Mouse (Mus musculus) right cerebral cortex, postnatal 36 days (tissue): ENCODE data around the gene Ppara.

ENCODE experiments used
- DNase-seq, 2 experiments: peaks; one replicate each; pipeline ENCODE4 v3.0.0; 2022; ENCODE audit warnings: low spot score in 2 of 2, mixed read lengths in 1 of 2

The Ppara gene

DNA sequence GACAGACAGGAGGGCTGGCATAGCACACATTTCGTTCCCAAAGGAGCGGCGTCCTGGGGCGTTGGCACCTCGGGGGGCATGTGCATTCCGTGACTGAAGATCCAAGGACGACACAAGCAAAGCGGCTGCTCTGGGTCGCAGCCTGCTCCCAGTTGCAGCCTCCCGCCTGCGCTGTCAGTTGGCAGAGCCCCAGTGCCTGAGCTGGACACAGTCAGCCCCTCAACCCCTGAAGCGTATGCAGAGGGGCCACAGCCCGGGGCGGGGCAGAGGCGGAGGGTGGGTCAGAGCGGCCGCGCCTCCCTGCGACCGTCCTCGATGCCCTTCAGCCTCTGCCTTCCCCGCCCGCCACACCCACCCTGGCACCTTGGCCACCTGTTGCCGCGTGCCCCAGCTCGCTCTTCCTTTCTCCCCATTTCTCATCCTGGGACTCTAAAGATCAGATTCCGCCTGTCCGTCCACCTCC, at the start of gene Ppara:
Ppara (plus strand) TSS at position 413 of the 463 bp plus-strand sequence.
- no peak for DNase-seq

GRCm38 (mm10) chr15:85686641-85687395, 48.0 kb upstream of the Ppara start:
- DNase-seq: peak; percentile 66 to 73

GRCm38 (mm10) chr15:85687630-85688410, 47.0 kb upstream of the Ppara start:
- DNase-seq: no peak

- no peak for DNase-seq
Observed at GRCm38 (mm10) chr15:85688734-85689133, 46.0 kb upstream of the Ppara start.

- no peak for DNase-seq
Observed at GRCm38 (mm10) chr15:85689523-85689922, 45.3 kb upstream of the Ppara start.

DNA sequence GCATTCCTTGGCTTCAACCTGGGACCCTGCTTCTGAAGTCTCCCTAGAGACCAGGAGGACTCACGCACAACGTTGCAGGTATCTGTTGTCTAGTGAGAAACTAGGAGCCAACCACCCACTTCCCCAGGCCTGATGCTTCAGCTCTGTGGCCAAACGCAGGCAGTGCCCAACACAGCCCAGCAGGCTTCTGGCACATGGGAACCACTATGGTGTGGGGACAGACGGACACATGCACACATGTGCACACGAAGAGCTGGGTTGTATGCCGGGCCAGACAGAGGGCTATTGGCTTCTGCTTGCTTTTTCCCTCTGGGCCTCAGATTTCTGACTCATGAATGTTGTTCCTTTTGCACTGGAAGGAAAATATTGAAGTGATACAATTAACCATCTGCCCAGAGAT, 44.7 kb upstream of the Ppara start:
- no peak for DNase-seq

GRCm38 (mm10) chr15:85690875-85691274, 43.9 kb upstream of the Ppara start:
- no peak for DNase-seq

GRCm38 (mm10) chr15:85693115-85693514, 41.7 kb upstream of the Ppara start:
- no peak for DNase-seq

DNA sequence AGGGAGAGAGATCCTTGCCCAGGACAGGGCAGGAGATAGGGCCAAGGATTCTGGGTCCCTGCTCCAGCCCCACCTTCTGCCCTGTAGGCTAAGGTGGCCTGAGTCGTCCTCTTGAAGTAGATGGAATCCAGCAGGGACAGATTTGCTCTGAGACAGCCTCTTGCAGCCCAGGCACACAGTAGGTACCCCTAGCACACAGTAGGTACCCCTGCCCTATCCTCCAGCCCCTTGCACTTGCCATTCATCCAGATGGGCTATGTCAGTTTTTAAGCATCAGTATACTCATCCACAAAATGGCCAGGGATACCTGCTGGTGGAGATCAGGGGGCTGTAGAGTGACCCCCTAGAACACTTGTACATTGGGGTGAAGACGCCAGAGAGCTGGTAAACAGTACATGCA, 41.0 kb upstream of the Ppara start:
- no peak for DNase-seq

- no peak for DNase-seq
Observed at GRCm38 (mm10) chr15:85694379-85694778, 40.4 kb upstream of the Ppara start.

DNA sequence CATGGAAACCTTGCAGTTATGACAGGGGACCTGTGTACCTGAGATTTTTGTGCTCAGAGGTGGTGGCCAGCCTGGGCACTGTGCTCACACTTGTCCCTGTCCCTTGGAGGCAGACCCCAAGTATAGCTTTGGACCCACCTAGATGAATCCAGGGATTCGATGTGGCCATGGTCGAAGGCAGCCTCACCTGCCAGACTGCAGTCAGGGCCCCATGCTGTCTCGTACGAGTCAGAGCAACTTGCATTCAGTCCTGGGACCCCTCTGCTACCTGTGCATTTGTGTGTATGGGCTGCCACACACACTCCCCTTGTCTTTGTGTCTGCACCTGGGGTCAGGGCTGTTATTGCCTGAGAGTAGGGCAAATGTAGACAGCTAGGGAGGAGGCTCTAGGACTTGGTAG, 39.5 kb upstream of the Ppara start:
- DNase-seq: no peak

- DNase-seq: no peak
Observed at GRCm38 (mm10) chr15:85698345-85699034, 36.3 kb upstream of the Ppara start.

DNA sequence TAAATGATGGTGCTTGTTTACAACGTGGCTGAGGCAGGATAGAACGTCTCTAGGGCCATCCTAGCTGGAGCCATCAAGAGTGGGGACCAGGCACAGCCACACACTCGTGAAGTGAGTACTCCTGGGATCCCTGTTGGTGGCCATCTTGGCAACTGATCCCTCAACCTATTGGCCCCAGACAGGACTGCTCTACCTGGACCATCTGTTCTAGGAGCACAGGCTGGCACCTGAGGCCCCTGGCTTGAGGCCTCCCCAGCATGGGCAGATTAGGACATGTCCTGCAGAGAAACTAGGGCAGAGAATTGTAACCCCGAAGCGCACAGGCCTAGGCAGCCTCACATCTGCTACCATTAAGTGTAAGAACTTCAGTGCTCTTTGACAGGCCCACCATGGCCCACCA, 35.3 kb upstream of the Ppara start:
- DNase-seq: no peak

GRCm38 (mm10) chr15:85699862-85700501, 34.8 kb upstream of the Ppara start:
- no peak for DNase-seq

- DNase-seq: no peak
Observed at GRCm38 (mm10) chr15:85700716-85701115, 34.1 kb upstream of the Ppara start.

- DNase-seq: no peak
Observed at GRCm38 (mm10) chr15:85701128-85701930, 33.5 kb upstream of the Ppara start.

DNA sequence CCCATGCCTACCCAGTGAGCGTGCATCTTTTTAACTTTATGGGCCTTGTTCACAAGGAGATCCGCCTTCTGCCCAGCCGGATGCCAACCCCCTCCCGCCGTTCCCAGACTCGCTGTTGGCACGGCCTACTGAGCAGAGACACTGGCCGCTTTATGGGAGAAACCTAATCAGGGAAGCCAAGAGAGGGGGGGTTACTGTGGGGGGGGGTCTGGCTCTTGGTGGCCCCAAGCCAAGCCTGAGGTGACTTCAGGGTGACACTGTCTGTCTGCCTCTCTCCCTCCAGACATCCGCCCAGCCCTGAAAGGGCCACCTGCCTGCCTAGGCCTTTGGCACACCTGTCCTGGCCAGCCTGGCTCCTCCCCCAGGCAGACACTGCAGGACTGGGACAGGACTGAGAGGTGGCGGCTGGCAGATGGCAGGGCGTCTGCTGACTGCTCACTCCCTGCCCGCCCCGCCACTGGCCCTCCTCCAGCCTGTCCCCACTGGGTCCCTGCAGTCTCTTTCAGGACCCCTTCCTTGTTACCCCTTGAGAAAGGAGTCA, 32.3 kb upstream of the Ppara start:
- peak in 1 of 2 experiments; percentile 61 for DNase-seq

DNA sequence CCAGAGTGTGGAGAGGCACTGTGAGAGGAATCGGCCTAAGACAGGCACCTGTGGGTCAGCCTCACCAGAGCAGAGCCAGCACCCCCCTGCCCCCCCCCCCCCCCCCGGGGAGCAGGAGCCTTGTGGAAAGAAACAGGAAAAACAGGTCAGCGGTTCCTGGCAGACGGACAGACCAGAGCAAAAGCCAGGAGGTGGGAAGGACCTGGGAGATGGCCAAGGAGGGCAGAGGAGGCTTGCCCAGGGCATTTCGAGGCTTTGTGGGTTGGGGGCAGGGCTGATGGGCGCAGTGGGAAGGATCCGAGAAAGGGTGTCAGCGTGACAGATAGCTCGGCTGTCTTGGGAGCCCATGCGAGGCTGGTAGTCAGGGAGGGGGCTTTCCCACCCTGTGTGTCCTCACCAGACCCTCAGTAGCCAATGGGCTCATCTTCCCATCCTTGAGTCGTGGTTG, 31.6 kb upstream of the Ppara start:
- DNase-seq: no peak

DNA sequence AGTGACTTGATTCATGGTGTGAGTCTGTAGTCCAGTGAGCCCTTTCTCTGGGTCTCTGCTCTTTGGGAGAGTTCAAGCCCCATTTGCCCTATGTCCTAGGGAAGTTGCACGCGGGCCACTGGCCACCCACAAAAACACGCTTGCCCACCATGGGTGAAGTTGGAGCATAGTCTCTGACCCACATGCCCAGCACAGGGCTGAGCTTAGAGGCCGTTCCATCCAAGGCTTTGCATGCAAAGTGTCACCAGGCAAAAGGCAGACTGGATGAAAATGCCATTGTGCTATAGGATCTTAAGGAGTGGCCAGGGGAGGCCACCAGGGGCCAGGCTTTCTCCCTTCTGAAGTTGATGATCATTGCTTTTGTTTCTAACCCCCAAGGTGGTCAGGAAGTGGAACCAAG, 30.9 kb upstream of the Ppara start:
- DNase-seq: no peak

DNA sequence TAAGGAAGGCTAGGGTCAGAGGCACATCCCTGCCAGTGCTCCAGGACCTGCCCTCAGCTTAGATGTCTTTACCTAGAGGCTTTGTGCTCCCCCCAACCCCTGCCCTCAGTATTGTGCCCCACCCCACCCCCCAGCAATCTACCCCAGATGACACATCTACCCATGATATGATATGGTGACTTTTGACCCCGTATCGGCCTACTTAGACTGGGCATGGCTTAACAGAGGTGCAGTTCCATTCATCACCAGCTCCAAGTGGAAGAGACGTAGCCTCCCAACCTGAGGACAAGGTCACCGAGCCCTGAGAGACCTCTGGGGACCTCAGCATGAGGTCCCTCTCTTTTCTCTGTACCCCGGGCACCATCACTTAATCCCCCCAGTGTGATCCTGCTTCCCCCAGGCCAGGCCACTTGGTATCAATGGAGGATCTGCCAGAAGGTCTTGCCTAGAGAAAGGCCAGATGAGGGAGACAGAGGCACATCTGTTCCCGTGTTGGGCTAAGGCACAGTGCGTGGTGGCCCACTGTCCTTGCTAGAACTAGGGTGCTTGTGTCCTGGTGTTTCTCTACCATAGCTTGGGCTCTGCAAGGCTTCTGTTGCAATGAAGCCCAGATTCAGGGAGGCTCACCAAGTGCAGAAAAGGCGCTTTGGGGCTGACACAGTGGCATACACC, 30.3 kb upstream of the Ppara start:
- DNase-seq: no peak
